Comparison of ENCODE assay signal across 15 mouse cellular contexts in genomic region chr2:70094446-70094845, GRCm38 (mm10). TPM values are rescaled to one million over a fixed set of nuclear protein-coding genes. Genes with fewer than 3 reads are reported as not detected.
"Had no signal": no experiment of that assay in that cellular context is flagged by ENCODE, and none has a peak within 500 bp of the region (broad histone marks: within the 10 kb centered on the region; RNA-seq: fewer than 3 reads in every experiment).

No protein-coding gene starts in this region.

- H3K36me3 ChIP-seq: limb, embryonic 15.5 days; liver, embryonic 13.5 days; neural tube, embryonic 15.5 days had no signal

- H3K4me3 ChIP-seq: limb, embryonic 15.5 days; liver, embryonic 13.5 days; myocyte; neural tube, embryonic 15.5 days had no signal

- H3K27ac ChIP-seq: kidney, postnatal 0 days; limb, embryonic 15.5 days; liver, embryonic 13.5 days; neural tube, embryonic 15.5 days had no signal

- H3K9ac ChIP-seq: limb, embryonic 15.5 days; liver, embryonic 13.5 days; neural tube, embryonic 15.5 days had no signal

- DNase-seq: kidney, adult 11 months; kidney, adult 9 months; kidney, postnatal 36 days; left cerebral cortex, postnatal 4 days; liver, embryonic 13.5 days; lung, adult 18-20 months; midbrain, embryonic 14.5 days; right cerebral cortex, adult 18-20 months; right cerebral cortex, postnatal 25 days; thymus, adult 2 months; thymus, postnatal 25 days had no signal

- H3K4me1 ChIP-seq: limb, embryonic 15.5 days; liver, embryonic 13.5 days had no signal

- H3K4me2 ChIP-seq: limb, embryonic 15.5 days; liver, embryonic 13.5 days; neural tube, embryonic 15.5 days had no signal

- H3K9me3 ChIP-seq: limb, embryonic 15.5 days; liver, embryonic 13.5 days; neural tube, embryonic 15.5 days had no signal

- H3K27me3 ChIP-seq: limb, embryonic 15.5 days; liver, embryonic 13.5 days; neural tube, embryonic 15.5 days had no signal

RNA-seq across cellular contexts. Expression of gene Myo3b, which starts 55.5 kb away (rescaled TPM):
- polyA plus RNA-seq: limb, embryonic 15.5 days; liver, embryonic 13.5 days had no signal
